Mouse (Mus musculus) cerebral cortex, adult 2 months (tissue): Measurements from ENCODE around the gene Kat6b.

ENCODE experiments used
- WGBS: fragments of 180-500 bp; shearing (Covaris S2); methylation state at CpG from one replicate; pipeline ENCODE4 v1.1.7; 2018; 5-methylcytosine and 5-hydroxymethylcytosine counted together

Kat6b gene

DNA sequence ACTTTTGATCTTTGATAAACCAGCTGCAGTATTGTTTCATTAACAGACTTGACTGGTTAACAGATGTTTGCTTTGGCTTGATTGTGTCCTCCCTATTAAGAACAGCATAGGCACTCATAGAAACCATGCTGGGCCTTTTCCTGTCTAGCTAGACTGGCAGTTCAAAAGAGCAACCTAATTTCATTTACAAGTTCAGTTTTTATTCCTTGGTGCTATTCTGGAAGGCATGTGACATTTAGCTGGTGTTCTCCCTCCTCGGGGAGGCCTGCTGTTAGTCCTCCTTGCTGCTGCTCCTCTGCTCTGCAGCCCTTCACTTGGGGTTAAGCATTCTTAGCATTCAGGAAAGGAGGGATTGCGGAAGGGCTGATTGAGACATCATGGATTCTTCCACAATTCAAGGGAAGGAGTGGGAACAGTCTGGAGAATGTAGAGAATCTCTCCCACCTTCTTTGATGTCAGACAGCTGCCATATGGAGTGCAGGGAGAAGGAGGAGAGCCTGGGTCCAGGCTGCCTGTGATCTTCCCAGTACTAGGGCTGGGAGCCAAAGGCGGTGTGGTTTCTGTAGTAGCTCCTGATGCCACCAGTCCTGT, 42.7 kb downstream of the Kat6b start:
- 14% methylated on average over 3 of the region's 3 CpGs for WGBS

DNA sequence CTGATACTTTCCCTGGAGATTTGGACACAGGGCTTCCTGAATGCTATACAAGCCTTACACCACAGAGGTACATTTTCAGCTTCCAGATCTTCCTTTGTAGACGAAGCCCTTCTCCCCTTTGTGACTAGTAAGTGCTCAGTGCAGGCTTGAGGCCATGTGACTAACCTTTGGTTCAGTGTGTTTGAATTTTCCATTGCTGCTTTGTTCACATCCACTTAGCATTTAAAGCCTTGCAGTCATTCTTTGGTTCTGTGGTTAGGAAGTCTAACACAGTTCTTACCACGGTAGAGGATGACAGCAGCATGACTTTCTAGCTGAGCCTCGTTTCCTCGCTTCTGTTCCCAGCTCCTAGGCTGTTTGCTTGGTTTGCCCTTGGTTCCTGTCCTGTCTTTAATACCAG, 44.4 kb downstream of the Kat6b start:
- WGBS, result 48% methylated on average over 4 of the region's 4 CpGs

DNA sequence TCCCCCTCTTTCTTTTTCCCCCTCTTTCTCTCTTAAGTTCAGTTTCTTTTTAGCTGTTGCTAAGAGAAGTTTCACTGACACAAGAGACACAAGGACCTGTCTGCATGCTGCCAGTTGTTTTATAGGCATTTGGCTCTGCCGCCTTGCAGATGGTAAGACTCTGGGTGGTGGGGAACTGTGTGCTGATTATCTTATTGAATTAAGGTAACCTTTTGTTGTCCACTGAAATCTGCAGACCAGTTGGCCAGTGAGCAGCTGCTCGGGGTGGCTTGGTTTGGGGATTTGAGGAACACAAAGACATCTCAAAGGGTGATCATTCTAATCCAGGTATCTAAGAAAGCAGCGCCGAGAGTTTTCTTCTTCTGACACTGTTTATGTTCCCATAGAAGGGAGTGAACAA, 52.3 kb downstream of the Kat6b start:
- 52% methylated on average over 4 of the region's 4 CpGs for WGBS

DNA sequence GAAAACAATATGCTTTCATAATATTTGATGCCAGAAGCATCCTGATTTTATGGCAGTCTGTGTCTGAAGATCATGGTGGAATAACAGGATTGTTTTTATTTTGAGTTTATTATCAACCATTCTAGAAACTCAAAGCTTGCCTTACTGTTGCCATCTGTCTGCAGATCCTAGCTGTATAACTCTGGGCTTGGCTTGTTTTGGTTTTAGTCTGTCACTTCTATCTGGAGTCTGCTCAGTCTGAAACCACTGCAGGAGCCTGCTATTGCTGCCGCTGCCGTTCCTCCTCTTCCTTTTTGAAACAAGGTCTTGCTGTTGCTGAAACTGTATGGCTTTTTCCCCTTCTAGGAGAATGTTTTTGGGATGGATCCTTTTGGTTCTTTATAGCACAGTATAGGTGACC, 52.8 kb downstream of the Kat6b start:
- WGBS, result 15% methylated on average over 2 of the region's 2 CpGs

DNA sequence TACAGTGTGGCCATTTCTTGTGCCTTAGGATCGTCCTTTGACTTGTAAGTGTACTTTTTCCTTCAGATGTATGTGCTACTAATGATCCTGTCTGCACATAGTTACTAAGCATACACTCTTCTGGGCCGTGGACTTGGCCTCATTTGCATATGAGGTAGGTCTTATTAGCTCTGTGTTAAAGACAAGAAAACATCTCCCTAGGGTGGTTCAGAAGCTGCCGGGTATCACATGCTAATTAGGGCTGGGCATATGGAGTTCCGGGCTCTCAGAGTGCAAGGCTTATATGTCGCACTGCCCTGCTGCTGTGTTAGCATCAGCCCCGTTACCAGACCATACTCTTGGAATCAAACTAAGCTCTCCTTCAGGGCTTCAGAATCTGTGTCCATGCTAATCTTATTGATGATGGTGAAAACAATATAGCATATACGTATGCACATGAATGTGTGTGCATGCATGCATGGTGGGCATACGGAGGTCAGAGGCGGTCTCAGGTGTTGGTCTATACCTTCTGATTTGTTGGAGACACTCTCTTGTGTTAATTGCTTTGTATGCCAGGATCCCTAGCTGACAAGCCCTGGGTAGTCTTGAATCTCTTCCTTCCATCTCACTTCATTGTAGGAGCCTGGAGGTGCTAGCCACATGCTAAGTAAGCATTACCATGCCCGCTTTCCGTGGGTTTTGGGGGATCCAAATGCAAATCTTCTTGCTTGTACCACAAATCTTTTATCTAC, 53.5 kb downstream of the Kat6b start:
- WGBS, result 67% methylated on average over 11 of the region's 11 CpGs

DNA sequence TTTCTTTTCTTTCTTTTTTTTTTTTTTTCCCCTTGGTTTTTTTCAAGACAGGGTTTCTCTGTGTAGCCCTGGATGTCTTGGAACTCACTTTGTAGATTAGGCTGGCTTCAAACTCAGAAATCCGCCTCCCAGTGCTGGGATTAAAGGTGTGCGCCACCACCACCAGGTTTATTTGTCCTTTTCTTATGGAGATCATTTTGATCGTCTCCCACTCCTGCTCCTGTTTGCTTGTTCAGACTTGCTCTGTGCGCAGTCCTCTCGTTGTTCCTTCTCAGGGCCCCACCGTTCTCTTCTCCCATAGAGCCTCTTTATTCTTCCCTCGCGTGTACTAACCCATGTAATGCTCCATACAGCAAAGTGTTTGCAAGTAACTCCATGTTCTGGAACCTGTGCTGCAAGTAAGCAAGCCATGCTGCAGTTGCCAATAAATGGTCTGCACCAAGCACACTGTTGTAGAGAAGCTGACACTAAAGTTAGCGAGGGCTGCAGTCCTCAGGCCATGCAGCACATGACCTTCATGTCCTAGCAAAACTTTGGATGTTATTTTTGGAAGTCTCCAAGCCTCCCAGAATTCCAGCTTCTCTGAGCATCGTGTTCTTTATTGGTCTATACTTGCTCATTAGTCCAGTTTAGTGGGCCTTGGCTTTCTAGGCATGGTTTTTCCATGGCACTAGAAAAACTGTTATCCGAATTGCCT, 55.4 kb downstream of the Kat6b start:
- 85% methylated on average over 11 of the region's 11 CpGs for WGBS

DNA sequence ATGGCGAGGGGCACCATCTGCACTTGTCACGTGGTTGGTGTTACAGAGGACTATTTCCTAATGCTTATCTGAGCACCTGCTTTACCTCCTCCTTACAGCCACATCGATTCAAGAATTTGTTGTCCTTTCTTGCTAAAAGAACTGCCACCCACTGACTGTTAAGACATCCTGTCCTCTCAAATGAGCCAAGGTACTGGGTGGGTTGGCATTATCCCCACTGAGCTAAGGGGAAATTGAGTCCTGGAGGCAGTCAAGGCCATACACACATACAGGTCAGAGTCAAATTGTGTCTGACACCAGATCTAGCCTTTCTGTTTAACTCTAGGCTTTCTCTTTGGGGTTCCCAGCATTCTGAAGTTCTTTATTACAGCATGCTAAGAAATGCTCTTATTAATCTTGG, 56.6 kb downstream of the Kat6b start:
- 52% methylated on average over 3 of the region's 3 CpGs for WGBS

DNA sequence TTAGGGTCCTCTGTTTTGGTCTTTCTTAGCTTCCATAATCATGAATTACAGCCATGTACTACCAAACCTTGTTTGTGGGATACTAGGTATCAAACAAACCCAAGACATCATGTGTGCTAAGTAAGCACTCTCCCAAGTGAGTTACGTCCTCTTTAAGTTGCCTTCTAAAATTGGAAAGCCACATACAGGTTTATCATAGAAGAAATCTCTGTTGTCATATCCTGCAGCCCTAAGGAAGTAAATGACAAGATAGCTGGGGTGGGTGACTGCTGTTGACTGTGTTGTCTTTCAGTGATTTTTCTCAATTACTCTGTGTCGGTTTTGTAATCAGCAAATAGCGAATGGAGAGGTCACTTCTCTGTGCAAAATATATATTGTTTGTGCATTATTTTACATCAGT, 58.5 kb downstream of the Kat6b start:
- WGBS, result 86% methylated on average over 3 of the region's 3 CpGs

DNA sequence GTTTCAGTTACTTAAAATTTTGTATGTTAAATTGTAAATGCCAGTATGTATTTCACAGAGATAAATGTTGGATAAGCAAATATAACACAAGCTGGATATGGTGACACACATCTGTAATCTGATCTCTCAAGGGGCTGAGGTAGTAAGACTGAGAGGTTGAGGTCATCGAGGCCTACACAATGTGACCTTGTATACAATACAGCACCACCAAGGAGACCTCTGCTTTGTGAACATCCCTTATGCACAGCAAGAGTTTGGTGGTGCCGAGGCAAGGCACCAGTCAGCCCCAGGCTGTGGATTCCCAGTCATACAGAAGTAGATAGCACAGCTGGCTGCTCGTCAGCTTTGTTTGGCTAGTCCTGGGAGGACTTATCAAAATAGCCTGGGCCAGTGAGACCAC, 59.1 kb downstream of the Kat6b start:
- WGBS, result 74% methylated on average over 3 of the region's 3 CpGs

DNA sequence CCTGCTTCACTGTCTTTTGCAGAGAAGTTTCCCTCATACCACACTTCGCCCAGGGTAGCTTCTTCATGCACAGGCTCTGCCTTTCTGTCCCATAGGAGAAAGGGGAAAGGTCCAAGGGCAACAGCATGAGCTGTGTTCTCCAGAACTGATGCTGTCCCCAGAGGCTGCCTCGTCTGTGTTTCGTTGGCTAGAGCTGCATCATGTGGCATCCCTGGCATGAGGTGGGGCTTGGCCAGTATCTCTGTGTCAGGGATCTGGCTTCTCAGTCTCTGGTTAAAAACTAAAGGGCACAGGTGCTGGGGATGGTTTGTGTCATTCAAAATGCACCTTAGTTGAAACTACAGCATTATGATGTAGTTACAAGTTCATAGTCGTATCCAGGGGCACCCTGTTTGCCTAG, 64.3 kb downstream of the Kat6b start:
- WGBS, result 67% methylated on average over 4 of the region's 4 CpGs

DNA sequence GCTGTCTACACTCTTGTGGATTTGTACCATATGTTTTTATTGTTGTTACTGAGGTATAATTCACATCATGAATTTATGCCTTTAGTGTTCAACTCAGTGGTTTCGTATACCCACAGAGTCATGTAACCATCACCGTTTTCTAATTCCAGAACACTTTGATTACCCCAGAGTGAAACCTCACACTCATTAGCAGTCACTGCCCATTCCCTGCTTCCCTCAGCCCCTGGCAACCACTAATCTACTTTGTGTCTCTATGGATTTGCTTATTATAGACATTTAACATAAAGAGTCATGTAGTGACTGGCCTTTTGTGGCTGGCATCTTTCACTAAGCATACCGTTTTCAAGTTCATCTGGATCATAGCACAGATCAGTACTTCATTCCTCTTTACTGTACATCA, 65.1 kb downstream of the Kat6b start:
- 58% methylated on average over 3 of the region's 3 CpGs for WGBS

DNA sequence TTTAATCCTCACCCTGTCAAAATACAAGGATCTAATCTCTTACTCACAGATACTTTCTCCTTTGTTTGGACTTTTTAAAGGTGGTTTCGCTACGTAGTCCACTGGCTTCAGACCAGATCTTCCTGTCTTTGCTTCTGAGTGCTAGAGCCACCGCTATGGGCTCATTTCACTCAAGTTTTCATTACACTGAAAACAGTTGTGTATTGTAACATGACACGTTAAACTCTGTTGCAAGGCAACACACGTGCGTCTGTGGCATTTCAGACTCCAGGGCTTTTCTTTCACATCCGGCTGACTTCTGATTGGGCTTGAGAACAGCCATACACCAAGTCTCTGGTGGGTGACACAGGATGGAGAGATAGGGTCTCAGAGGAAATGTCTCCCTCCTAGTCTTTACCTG, 66.1 kb downstream of the Kat6b start:
- WGBS, result 54% methylated on average over 7 of the region's 7 CpGs

DNA sequence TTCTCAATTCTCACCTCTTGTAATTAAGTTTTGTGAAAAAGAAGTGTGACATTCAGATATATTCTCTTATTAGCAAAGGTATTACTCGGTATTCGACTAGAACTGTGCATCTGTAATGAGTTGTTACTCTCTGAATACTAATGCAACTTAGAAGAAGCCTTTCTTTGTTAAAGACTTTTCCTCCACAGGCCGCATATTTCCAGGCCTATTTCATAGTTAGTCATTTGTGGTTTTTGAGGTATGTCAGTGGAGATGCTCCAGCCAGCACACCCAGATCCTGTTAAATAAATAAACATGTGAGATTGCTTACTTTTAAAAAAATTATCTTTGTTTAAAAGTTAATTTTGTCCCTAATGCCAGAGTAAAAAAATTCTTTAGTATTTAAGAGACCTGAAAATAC, 66.7 kb downstream of the Kat6b start:
- 34% methylated on average over 3 of the region's 3 CpGs for WGBS

DNA sequence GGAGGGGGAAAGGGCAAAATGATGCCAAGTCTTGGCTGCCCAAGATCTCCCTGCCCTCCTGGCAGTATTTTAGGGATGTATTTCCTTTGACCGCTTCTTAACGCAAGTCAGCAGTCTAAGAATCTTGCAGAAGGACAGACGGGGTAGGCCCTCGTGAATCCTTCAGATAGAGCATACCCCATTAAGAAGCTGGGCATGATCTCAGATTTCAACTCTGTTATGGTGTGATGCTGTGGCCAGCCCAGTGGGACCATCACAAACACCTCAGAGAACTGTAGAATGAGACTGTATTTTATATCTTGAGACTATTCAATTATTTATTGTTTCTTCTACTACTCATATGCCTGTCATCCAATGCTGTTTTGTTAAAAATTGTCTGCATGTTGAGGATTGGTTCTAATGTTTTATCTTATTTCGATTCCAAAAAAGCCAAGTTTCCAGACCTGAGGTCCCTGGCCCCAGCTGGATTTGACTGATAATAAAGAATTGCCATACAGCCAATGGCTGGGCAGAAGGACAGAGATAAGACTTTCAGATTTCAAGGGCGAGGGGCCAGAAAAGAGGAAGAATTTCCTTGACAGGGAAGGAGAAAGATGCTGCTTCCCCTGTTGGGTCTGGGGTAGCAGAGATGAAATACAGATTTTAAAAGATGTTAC, 67.8 kb downstream of the Kat6b start:
- 81% methylated on average over 6 of the region's 6 CpGs for WGBS

DNA sequence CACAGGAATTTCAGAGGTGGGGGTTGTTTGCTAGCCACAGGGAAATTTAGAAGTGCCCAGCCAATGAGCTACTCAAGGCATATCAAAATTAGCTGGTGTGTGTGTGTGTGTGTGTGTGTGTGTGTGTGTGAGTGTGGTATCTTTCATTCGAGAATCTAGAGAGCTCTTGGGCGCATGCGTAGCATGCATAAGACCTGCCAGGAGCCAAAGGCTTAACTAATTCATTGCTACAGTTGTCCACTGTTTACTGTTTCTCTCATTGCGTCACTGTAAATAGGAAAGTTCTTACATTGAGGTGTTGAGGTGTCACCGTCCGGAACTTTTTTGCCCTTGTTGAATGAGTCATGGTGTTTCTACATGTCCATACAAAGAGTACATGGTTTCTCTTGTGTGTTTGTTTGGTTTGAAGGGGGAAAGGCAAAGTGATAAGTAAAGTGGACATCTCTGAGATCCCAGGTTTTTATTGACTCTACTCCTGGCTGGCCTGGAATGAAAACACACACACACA, 68.4 kb downstream of the Kat6b start:
- WGBS, result 82% methylated on average over 6 of the region's 6 CpGs

DNA sequence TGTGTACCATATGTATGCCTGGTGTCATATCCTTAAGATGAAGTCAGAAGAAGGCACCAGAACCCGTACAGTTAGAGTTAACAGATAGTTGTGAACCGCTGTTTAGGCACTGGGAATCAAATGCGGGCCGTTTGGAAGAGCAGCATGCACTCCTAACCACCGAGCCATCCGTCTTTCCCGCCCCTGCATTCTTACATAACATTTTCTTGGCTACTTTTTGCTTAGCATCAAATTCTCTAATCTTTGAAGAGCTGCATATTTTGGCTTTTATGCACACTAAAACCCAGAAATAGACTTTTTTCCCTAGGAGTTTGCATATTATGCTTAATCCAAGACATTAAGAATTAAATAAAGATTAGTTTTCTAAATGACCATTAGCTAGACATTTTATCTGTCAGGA, 69.3 kb downstream of the Kat6b start:
- WGBS, result 49% methylated on average over 7 of the region's 7 CpGs

DNA sequence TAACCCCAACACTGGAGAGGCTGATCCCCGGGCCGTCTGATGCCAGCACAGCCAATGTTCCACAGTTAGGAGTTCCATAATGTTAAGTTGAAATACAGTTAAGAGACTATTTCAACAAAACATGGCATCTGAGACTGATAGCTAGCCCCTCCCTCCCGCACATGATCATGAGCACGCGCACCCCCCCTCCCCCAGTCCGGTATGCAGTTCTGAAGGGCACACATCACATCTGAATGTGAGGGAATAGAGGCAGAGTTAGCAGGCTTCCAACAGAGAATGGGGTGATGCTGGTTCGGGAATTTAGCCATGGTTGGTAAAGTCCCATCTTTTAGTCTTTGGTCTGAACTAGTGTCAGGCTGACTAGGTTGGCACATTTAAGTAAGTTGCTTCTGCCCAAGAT, 70.4 kb downstream of the Kat6b start:
- WGBS, result 83% methylated on average over 7 of the region's 7 CpGs

DNA sequence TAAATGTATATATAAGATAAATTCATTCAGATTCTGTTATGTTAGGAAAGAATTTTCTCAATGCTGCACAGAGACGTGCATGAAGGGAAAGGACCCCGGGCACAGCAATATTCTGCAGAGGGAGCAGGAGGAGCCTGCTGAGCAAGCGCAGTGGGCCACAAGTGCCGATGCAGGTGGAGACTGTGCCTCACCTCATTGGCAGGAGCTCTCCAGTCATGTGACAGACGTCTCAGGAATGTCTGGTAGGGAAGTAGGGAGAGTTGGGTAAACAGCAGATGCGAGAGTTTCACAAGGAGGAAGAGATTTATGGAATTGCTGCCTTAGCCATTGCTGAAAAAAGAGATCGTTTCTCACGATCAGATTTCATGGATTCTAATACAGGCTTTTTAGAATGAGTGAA, 71.7 kb downstream of the Kat6b start:
- 47% methylated on average over 8 of the region's 8 CpGs for WGBS

DNA sequence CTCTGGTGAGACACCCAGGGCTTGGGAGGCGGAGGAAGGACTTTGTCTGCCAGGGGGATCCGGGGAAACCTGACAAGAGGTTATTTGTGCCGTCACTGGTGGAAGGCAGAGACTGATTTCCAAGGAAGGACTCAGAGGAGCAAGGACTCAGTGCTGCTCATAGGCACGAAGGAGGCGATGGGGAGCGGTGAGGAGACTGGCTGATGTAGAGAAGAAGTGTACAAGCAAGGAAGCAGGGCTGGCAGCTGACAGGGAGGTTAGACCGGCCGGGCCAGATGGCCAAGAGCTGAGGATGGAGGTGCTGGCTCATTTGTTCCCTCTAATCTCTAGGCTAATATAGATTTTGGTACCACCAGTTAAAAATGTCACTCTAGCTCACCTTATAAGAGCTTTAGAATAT, 72.8 kb downstream of the Kat6b start:
- WGBS, result 83% methylated on average over 8 of the region's 8 CpGs

DNA sequence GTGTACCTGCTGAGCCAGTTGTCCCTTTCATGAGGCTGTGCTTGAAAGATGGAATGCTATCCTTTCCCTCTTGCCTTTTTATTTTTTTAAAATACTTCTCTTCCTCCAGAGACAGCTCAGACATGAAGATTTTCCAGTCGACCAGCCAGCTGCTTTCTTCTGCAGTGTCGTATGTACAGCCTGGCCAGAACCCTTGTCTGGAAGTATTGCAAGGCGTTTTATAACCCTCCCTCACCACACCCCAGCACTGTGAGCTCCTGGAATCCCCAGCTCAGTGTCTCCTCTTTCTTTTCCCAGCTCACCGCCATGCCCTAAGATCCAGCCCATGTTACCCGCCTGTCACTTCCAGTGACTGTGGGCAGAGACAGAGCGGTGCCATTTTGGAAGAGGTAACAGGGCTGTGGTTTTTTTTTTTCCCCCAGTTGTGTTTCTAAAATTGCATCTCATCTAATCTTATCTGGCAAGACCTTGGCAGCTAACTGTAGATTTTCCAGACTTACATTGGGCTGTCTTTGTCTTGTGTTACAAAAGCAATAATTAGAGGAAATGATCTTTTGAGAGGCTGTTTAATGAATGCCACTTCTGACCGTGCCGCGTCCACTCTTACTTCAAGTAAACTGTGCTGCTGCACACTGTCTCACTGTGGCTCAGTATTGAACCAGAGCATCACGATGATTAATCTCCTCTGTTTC, 77.4 kb downstream of the Kat6b start:
- WGBS, result 42% methylated on average over 10 of the region's 10 CpGs

DNA sequence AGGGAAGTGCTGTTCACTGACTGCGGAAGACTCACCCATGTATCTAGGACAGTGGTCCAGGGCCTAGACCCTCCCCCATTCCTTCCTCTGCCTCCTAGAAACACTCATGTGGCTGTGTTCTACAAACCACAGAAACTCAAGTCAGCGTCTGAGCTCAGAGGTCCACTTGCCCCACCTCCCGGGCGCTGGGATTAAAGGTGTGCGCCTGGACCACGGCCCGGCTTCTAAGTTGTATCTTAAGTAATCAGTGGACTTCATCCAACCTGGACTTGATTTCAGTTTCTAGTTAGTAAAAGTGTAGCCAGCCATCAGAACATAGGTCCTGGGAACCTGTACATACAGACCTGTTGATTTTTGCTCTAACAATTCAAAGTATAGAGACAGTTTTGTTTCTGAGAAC, 78.2 kb downstream of the Kat6b start:
- 85% methylated on average over 7 of the region's 7 CpGs for WGBS
